Mouse (Mus musculus): ENCODE data around the gene Gemin8.

Gemin8 gene

DNA sequence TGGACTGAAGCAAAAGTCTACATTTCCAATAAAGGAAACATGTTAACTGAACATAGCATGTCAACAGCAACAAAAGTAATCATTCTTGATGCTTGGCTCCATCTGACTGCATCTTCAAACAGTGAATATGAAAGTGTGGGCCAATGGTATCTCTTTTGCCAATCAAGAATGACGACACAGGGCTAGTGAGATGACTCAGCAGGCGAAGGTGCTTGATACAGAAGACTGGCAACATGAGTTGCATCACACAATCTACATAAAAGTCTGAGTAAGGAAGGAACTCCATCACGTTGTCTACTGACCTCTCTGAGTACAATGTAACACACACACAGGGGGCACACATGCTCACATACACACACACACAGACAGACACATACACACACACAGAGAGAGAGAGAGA, 59.5 kb downstream of the Gemin8 start:
- DNase-seq (ENCODE audit: low read depth, low spot score): no peak

DNA sequence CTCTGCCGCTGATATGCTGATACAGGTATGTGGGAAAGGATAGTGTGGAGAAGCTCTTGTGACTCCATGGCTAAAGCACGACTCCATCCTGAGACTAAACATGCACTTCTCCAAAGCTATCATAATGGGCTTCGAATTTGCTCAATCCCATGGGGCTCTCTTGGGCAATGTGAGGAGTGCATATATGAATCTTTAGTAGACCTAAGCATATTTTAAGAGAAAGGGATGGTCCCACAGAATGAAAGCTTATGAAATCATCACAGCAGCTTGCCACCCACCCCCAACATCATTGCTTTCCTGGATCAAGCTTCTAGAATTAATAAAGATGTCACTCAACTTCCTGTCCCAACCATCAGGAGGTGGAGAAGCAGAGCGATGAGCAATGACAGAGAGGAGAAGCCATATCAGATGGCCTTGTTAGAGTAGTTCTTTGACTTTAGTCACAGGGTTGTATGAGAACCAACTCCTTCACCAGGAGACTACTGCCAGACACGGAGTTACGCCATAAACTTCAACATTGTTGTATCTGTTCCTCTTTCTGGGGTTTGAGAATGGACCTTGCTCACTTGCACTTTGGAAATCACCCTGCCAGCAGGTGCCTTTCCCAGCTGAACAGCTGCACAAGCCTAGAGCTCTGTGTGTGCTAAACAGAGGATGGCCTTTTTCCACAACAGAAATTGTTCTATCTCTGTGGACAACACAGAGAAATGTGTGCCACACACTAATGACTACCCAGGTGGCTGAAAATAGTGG, 60.4 kb downstream of the Gemin8 start:
- DNase-seq (ENCODE audit: low read depth, low spot score): no peak

DNA sequence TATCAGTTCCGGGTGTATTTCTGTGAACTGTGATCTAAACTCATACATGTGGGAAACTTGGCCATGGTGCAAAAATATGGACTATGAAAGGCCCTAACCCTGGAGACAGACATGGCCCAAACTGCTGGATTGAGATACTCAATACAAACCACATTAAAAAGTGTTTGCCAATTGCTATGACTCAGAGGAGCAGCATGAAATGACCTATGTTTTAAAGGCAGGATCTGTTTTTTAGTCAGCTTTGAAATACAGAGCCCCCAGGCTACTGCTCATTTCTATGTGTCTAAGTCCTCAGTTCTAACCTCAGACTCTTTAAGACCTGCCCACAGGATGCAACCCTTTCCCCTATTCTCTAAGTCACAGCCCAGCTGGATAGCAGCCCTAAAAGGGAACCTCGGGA, 65.9 kb downstream of the Gemin8 start:
- DNase-seq (ENCODE audit: low read depth, low spot score): no peak

DNA sequence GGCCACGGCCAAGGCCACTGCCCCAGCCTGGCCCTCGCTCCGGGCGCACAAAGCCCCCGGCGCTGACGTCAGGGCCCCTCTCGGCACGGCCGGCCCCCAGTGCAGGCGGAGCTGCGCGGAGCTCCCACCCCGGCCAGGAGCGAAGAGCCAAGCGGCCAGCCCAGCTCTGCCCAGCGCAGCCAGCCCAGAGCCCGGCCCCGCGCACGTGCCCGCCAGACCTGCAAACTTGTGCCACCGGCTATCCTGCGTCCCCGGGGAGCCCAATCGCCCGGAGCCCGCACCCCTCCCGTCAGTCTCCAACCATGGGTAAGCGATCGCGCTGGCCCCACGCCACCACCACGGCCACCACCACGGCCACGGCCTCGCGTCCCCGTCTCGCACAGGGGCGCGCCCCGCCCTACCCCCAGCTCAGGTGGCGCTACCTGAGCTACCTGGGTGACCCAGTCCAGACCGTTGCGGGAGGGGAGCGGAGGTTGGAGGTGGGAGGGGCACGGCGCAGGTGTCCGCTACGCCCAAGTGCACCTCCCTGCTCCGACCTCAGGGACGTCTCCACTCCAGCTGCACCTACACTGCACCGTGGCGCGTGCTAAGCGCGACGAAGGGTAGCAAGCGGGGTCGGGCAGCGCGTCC, 68.7 kb downstream of the Gemin8 start, which contains the start of gene Gpm6b:
TSS of gene Gpm6b (plus strand) at position 81 of the 630 bp plus-strand sequence.
- no peak for DNase-seq (ENCODE audit: low read depth, low spot score)

DNA sequence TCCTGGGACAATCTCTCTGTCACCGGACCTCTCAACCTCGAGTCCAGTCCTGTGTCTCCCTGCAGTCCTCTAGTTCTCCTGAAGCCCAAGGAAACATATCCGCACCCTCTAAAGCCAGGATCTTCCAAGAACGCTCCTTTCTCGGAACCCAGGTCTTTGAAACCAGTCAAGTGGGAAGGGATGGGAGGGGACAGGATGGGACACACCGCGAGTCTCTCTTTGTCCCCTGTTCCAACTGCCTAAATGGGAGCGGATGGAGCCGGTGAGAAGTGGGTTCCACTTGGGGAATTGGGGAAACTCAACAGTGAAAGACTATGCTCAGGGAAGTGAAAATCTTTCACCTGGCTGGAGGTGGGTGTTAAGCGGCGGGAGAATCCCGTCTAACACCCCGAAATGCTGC, 69.3 kb downstream of the Gemin8 start:
- no peak for DNase-seq (ENCODE audit: low read depth, low spot score)

All from WW6 (cell line).